Mouse (Mus musculus) monocyte, adult 2 months (primary cell): ENCODE results near the gene Tbrg4.

ENCODE experiments used
- DNase-seq, 2 experiments: peaks; one replicate each; pipeline ENCODE4 v3.0.0; 2022; ENCODE audit warnings: low spot score in 2 of 2, low read depth in 1 of 2

Gene Tbrg4

GRCm38 (mm10) chr11:6594845-6595244 lies 31.0 kb downstream of the Tbrg4 start:
- no peak for DNase-seq

DNA sequence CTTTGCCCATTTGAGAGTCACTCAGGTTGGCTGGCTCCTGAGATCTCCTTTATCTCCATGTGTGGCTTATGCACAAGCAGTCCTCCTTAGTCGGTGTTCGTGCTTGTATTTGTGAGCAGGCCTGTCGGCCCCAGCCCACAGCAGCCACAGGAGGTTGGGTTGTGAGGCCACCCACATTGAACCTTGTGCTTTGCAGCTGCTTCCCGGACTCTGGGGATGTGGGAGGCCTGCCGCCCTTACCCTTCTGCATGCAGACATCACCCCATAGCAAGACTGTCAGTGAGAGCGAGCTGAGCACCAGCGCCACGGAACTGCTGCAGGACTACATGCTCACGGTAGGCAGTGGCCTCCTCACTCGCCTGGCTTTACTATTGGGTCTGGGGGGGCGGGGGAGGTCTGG lies 32.5 kb downstream of the Tbrg4 start:
- no peak for DNase-seq

- DNase-seq = no peak
These were observed 34.8 kb downstream of the Tbrg4 start for GRCm38 (mm10) chr11:6590933-6591675.

GRCm38 (mm10) chr11:6589838-6590237 lies 36.0 kb downstream of the Tbrg4 start:
- no peak for DNase-seq

- no peak for DNase-seq
These were observed 37.6 kb downstream of the Tbrg4 start for GRCm38 (mm10) chr11:6588295-6588694.

DNA sequence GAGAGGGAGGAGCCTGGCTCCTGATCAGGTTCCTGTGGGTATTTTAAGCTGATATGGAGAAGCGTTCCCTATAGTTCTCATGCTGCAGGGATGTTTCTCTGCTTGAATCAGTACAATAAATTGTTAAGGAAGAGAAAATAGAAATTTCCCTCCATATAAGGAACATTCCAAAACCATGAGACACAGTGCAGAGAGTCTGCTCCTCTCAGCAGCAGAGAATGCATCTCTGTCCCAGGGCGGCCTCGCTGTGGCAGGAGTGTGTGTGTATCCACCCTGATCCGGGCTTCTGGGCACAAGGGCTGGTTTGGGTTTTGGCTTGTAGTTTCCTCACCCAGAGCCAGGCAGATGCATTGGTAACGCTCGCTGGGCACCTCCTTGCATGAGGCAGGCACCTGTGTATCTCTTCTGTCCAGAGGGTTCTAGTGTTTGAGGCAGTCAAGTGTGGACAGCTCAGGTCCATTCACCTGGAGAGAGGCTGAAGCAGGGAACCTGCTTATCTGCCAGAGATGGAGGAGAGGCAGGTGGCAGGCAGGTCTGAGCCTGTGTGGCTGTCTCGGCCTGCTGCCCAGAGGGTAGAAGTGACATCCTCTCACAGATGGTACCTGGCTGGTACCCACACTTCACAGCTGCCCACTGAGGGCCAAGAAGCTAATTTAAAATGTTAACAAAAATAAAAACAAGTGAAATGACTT lies 38.5 kb downstream of the Tbrg4 start:
- no peak for DNase-seq

DNA sequence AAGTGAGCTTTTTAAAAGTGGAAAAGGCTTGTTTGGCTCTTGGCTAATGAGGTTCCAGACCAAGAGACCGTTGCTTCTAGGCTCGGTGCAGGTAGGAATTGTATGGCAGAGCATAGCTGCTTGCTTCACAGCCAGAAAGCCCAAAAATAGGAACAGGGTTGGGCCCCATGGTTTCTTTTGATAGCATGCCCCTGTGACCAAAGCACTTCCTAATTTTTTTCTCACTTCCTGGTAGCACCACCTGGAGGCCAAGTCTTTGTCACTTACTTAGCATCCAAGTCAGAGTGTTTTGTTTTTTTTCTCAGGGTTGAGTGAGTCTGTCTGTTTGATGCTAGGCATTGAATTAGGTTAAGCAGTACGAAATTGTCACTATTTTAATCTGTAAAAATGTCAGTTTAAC lies 39.2 kb downstream of the Tbrg4 start:
- DNase-seq = peak in 1 of 2 experiments; percentile 45

DNA sequence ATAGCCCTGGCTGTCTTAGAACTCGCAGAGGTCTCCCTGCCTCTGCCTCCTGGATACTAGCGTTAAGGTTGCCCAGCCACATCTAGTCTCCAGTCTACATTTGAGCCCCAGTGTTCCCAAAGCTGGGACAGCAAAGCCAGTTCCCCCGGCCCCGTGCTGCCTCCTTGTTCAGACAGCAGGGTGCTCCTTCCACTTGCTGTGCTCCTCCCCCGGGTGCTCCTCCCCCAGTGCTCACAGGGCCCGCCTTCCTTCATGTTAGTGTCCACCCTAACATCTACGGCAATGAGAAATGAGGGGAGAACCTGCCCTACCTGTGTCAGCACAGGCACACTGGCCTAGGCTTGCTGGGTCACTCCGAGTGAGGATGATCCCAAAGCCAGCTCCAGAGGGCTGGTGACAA lies 40.1 kb downstream of the Tbrg4 start:
- no peak for DNase-seq

DNA sequence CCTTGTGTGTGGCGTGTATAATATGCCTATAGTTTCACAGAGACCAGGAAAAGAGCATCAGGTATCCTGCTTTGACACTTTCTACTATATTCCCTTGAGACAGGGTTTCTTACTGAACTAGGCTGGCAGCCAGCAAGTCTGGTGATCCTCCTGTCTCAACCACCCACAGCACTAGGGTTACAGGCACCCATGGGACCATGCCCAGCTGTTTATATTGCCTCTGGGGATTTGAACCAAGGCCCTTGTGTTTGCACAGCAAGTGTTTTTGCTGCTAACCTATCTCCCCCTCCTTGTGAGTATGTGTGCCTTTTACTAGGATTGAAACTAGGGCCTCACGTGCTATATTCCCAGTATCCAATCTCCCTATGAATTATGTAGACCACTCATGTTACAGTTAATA lies 44.3 kb downstream of the Tbrg4 start:
- DNase-seq = no peak

DNA sequence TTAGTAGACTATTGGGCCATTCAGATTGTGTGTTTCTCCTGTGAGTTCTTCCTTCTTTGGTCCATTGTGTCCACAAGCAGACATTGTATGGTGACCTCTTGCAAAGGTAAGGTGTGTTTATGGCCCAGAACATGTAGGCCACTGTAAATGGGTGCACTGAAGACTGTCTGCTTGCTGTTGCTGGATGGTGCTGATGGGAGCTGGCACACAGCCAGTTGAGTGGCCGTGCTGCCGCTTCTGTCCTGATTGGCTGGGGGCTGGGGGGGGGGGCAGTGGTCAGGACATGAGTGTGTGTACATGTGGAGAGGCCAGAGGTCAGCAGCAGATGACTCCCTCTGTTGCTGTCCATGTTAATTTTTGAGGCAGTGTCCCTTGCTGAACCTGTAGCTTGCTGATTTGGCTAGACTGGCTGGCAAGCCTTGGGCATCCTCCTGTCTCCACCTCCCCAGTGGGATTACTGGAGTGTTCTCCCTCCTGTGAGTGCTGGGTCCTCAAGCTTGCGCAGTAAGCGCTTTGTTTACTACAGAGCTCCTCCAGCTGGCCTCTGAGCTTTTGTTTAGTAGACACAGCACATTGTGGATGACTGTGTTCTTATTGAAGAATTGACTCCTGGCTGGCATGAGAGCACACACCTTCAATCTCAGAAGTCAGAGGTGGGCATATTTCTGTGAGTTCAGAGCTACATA lies 45.7 kb downstream of the Tbrg4 start:
- no peak for DNase-seq

- DNase-seq = no peak
These were observed 46.5 kb downstream of the Tbrg4 start for GRCm38 (mm10) chr11:6579361-6579760.

GRCm38 (mm10) chr11:6576151-6576550 lies 49.7 kb downstream of the Tbrg4 start:
- DNase-seq = no peak

DNA sequence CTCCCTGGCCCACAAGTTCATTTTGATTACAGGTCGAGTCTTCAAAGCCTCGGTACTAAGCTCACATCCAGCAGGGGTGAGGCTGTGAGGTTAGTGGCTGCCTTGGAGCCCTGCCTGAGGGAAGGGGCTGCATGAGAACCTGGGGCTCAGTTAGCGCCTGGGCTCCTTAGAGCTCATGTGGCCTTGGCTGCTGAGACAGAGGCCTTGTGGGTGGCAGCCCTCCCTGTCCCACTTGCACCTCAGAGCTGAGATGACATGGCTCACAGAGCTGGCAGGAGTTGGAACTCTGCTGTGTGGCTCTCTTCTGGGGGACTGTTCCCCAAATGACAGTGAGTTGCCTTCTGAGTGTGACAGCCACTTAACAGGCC lies 56.5 kb downstream of the Tbrg4 start:
- DNase-seq = no peak

DNA sequence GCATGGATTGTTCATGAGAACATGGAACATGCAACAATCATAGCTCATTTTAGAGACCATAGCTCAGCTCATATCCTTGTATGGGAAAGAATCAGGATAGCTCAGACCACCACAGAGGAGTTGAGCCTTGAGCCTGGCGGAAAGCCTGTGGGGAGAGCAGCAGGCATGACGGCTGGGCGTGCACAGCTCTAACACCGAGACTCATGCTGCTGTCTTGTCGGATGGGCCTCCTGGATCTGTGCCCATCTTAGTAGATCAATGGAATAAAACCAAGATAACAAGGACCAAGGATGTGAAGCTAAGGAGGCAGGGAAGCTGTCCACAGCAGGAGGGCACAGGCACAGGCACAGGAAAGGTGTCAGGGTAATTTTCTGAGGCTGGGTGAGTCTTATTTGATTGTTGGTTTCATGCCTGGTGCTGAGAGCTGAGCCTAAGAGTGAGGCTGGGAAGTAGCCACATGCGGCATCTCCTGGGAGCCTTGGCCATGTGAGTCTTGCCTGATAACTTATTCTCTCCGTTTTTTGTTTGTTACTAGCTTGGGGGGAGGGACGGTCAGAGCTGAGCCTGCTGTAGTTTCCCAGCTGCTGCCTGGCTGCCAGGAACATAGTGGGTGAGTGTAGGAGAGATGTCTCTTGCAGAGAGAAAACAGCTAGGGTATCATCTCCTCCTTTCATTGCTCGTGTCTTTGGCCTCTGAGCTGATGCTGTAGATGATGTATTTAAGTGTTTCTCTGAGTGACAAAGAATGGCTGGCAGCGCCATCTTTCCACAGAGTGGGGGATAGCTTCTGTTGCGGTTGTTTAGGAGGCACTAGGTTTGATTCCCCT lies 57.1 kb downstream of the Tbrg4 start:
- no peak for DNase-seq

GRCm38 (mm10) chr11:6567951-6568350 lies 57.9 kb downstream of the Tbrg4 start:
- no peak for DNase-seq

DNA sequence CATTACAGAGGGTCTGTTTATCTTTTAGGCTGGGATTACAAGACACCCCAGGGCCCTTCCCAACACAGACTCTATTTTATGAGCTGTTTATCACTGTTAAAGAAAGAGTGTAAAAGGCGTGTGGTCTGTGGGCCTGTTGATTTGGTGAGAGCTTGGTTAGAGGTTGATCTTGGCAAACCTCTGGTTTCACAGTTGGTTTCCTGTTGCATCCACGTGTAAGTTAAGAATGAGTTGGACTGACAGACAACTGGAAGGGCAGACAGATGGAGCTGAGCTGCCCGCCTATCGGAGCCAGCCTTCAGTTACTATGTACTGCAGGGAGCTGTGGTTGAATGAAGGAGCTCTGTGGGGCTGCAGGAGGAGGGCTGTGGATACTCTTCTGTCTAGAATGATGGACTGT lies 59.4 kb downstream of the Tbrg4 start:
- no peak for DNase-seq
